Mouse (Mus musculus) bone marrow, adult 2 months (tissue): ENCODE data around the gene Itgb6. TPM values are rescaled to one million over a fixed set of nuclear protein-coding genes. Genes with fewer than 3 reads are reported as not detected.

Experiments
- H3K27ac ChIP-seq: fragments of 200-500 bp; 2 replicates; pipeline ENCODE4 v1.5.1; 2012; ENCODE audit warnings: low read depth, mild to moderate bottlenecking, control low read depth, inconsistent platforms, low read length; ENCODE audit not compliant: control insufficient read depth, poor library complexity, insufficient read depth
- H3K4me1 ChIP-seq: fragments of 200-500 bp; 2 replicates; pipeline ENCODE4 v1.6.1; 2011; ENCODE audit warnings: low read length; ENCODE audit not compliant: control insufficient read depth, insufficient read depth
- H3K4me3 ChIP-seq: fragments of 200-500 bp; replicated peaks from 2 replicates; pipeline ENCODE3; 2011; ENCODE audit warnings: mild to moderate bottlenecking, low read depth, low read length, control low read depth; ENCODE audit not compliant: control insufficient read depth
- CTCF ChIP-seq: fragments of 200-500 bp; IDR thresholded peaks from 2 replicates; pipeline ENCODE4 v1.5.1; 2011; ENCODE audit warnings: low read length, control low read depth; ENCODE audit not compliant: control insufficient read depth, insufficient read depth
- POLR2A ChIP-seq: fragments of 200-500 bp; IDR thresholded peaks from 2 replicates; pipeline ENCODE4 v1.6.1; 2011; ENCODE audit warnings: low read depth, mild to moderate bottlenecking, control low read depth, low read length, borderline replicate concordance; ENCODE audit not compliant: control insufficient read depth
- WGBS: fragments of 180-500 bp; shearing (Covaris S2); methylation state at CpG from one replicate; pipeline ENCODE4 v1.1.7; 2018; 5-methylcytosine and 5-hydroxymethylcytosine counted together
- polyA plus RNA-seq: library from polyadenylated mRNA; stranded (reverse); fragments of >200 nt; gene quantifications from 2 replicates; pipeline ENCODE4 v1.2.4, GENCODE M21; 2011; ENCODE audit warnings: low replicate concordance; ENCODE audit not compliant: missing spikeins, insufficient read depth, insufficient read length

The Itgb6 gene
- polyA plus RNA-seq, 1 experiment = not detected

- H3K4me1 ChIP-seq = no peaks in the 10 kb centered on the region
- H3K27ac ChIP-seq = no peak overlapping the region
- WGBS = 84% methylated on average over 6 of the region's 6 CpGs
- no peak for TF ChIP-seq POLR2A
- no peak for TF ChIP-seq CTCF
- no peak overlapping the region for H3K4me3 ChIP-seq
Measured at GRCm38 (mm10) chr2:60646583-60646982, 75.9 kb downstream of the Itgb6 start.

- TF ChIP-seq CTCF (no peak), POLR2A (no peak)
- Histone ChIP-seq H3K4me3 (no peak overlapping the region), H3K4me1 (no peaks in the 10 kb centered on the region), H3K27ac (no peak overlapping the region)
- WGBS = 54% methylated on average over 3 of the region's 3 CpGs
Measured at GRCm38 (mm10) chr2:60643406-60643805, 79.0 kb downstream of the Itgb6 start.

GRCm38 (mm10) chr2:60642606-60643005 lies 79.8 kb downstream of the Itgb6 start:
- WGBS = 89% methylated on average over 7 of the region's 7 CpGs
- H3K4me3 ChIP-seq = no peak overlapping the region
- no peak overlapping the region for H3K27ac ChIP-seq
- no peak for TF ChIP-seq CTCF
- no peak for TF ChIP-seq POLR2A
- H3K4me1 ChIP-seq = no peaks in the 10 kb centered on the region

GRCm38 (mm10) chr2:60640342-60640672 lies 82.1 kb downstream of the Itgb6 start:
- Histone ChIP-seq H3K4me1 (no peaks in the 10 kb centered on the region), H3K27ac (no peak overlapping the region), H3K4me3 (no peak overlapping the region)
- TF ChIP-seq POLR2A (no peak), CTCF (no peak)
- 84% methylated on average over 7 of the region's 7 CpGs for WGBS

GRCm38 (mm10) chr2:60639617-60640341 lies 82.7 kb downstream of the Itgb6 start:
- Histone ChIP-seq H3K4me1 (no peaks in the 10 kb centered on the region), H3K27ac (no peak overlapping the region), H3K4me3 (no peak overlapping the region)
- TF ChIP-seq CTCF (no peak), POLR2A (no peak)
- WGBS = 84% methylated on average over 10 of the region's 10 CpGs

GRCm38 (mm10) chr2:60636910-60637761 lies 85.3 kb downstream of the Itgb6 start:
- WGBS = 81% methylated on average over 20 of the region's 20 CpGs

GRCm38 (mm10) chr2:60636481-60636880 lies 86.0 kb downstream of the Itgb6 start:
- 83% methylated on average over 3 of the region's 3 CpGs for WGBS
- Histone ChIP-seq H3K27ac (no peak overlapping the region), H3K4me3 (no peak overlapping the region), H3K4me1 (no peaks in the 10 kb centered on the region)
- TF ChIP-seq CTCF (no peak), POLR2A (no peak)

More at GRCm38 (mm10) chr2:60636910-60637761, 85.3 kb downstream of the Itgb6 start:
- Histone ChIP-seq H3K27ac (no peak overlapping the region), H3K4me3 (no peak overlapping the region), H3K4me1 (no peaks in the 10 kb centered on the region)
- no peak for TF ChIP-seq POLR2A
- TF ChIP-seq CTCF = no peak

GRCm38 (mm10) chr2:60636038-60636437 lies 86.4 kb downstream of the Itgb6 start:
- no peaks in the 10 kb centered on the region for H3K4me1 ChIP-seq
- TF ChIP-seq CTCF (no peak), POLR2A (no peak)
- no peak overlapping the region for H3K27ac ChIP-seq
- no peak overlapping the region for H3K4me3 ChIP-seq
- 85% methylated on average over 6 of the region's 6 CpGs for WGBS
